Mouse (Mus musculus) cerebellum, postnatal 4 days (tissue): ENCODE results near the gene Parp2.
"Not testable (repeated sequence)": the region's sequence is repeated elsewhere in the genome, so short reads cannot be mapped to it uniquely, and the experiment has no call there.

Experiments used
- DNase-seq, 2 experiments: peaks; one replicate each; pipeline ENCODE4 v3.0.0; 2022; ENCODE audit warnings: low spot score in 2 of 2, mixed read lengths in 1 of 2

The Parp2 gene

DNA sequence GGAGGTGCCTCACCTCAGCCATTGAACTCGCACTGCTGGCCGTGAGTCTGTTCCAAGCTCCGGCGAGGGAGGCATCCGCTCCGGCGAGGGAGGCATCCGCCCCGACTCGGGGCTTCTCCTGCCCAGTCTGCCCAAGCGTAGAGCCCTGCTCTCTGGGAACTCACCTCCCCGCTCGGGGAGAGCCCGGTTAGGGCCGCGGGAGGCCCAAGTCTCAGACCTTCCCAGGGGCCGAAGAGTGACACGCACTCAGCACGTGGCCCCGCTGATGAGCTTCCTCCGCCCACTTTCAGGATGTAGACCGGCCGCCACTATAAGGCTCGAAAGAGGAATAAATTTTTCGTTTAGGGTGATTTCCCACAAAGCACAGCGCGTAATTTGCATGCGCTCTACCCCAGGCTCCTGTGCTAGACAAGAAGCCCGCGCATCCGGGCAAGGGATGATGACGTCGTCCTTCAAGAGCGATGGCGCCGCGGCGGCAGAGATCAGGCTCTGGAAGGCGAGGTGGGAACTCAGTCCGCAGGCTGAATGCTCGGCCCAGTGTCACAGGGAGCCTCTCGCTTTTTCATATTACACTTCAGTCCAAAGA lies at the start of gene Parp2, which contains the start of gene Ccnb1ip1:
TSS of gene Parp2 (plus strand) at position 355 of the 586 bp plus-strand sequence.
TSS of gene Ccnb1ip1 (minus strand) at position 246 of the 586 bp plus-strand sequence.
- DNase-seq: peak; percentile 98 to 99

DNA sequence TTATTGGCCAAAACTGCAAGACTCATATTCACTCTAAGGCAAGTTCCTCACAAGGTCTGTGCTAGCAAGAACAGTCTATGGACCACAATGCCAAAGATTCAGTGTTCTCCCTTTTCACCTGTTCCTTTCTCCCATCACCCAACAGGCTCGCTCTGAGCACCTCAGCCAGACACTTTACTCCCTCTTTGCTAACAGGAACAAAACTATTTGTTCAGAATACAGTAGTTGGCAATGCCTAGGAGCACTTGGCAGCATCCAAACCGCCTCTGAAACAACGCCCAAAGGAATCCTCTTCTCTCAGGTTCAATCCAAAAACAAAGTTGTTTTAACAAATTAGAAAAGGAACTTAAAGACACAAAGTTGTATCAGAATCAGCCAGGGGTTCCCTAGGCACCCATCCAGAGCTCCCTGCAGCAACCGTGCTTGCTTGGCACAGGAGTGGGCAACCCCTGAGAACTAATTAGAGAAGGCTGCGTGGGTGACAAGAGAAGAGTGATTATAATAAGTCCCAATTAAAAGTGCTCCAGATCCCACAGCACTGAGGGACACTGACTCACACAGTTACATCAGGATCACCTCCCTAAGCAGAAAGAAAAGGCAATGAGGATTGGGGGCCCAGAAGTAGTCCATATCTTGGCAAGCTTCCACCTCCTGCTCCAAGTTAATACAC lies 49.1 kb upstream of the Parp2 start:
- no peak for DNase-seq

DNA sequence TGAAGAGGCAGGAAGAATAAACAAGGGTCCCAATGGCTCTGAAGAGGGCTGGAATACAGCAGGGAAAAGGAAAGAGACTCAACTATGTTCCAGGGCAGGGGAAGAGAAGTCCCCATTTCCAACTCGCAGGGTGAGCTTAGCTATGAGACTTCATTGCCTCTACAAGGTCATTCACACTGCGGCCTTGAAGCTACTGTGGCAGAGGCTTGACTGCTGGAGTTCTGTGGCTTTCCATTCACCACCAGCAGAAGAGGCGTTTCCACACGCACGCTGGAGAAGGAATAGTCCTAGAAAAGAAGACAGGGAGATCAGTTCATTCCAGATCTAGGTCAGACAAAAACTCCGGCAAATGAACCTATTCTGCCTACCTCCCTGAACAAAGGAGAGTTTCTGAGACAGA lies 41.9 kb upstream of the Parp2 start:
- no peak for DNase-seq

DNA sequence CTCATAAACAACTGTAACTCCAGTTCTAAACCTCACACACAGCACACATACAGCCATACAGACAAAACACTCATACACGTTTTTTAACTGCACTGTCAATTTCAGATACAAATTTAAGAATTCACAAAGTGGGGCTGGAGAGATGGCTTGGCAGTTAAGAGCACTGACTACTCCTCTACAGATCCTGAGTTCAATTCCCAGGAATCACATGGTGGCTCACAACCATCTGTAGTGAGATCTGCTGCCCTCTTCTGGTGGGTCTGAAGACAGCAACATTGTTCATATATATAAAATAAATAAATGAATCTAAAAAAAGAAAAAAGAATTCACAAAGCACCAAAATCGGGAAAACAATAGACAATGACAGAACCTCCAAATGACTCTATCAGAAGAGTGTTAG lies 36.3 kb upstream of the Parp2 start:
- DNase-seq: no peak

DNA sequence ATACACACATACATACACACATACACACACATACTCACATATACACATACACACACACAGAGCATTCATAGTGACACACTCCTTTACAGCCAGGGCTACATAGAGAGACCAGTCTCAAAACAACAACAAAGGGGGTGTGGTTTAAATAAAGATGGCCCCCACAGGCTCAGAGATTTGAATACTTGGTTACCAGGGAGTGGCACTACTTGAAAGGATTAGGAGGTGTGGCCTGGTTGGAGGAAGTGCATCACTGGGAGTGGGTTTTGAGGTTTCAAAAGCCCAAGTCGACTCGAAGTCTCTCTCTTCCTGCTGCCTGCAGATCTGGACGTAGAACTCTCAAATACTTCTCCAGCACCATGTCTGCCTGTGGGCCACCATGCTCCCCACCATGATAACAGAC lies 25.5 kb upstream of the Parp2 start:
- DNase-seq: no peak

DNA sequence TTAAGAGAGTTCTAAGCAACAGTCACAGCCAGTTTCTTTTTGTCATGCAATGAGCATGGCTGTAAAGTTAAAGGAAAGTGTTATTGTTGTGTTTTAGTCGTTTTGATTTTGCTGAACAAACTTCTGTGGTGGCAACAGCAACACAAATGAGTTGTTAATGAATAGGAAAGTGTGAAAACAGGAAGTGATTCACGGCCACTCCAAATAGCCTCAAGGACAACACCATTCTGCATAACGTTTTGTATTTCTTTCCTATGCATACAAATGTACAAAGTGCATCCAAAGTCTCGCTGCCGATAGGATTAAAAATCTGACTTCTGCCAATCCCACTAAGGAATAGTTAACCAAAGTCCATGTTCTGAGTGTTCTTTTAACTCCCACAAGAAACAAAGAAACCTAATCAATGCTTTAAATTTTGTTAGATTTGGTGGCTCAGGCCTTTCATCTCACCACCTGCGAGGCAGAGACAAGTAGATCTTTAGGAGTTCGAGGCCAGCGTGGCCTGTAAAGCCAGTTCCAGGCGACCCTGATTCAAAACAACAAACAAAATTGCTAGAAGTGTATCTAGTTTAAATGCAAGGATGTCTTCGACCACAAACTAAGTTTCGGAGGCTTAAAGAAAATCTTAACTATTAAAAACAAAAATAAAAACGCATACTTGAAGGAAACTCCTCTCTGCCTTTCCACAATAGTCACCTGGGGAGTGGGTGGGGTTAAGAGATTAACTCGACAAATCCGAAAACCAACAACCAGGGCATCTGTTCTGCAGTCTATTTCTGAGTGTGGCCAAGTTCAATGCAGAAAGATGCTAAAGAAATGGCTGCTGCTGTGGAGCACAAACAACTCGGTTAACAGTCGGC lies 23.0 kb upstream of the Parp2 start:
- DNase-seq: no peak

DNA sequence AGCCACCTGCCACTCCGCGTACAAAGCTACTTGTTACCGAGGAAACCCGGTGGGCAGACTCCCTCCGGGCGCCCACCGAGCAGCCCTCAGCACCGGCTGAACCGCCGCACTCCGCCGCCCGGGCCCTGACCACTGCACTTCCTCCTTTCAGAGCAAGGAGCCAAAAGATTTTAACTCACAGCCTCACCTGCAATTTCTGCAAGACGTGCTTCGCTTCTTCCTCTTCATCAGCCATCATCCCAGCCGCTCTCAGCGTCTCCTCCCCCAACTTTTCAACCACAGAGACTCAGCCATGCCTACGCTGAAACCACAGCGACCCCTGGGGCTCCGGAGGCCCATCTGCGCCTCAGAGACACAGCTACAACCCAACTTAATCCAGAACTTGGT lies 22.4 kb upstream of the Parp2 start, which contains the start of gene Ttc5:
TSS of gene Ttc5 (minus strand) at position 269 of the 387 bp plus-strand sequence.
- DNase-seq: peak; percentile 80 to 85

DNA sequence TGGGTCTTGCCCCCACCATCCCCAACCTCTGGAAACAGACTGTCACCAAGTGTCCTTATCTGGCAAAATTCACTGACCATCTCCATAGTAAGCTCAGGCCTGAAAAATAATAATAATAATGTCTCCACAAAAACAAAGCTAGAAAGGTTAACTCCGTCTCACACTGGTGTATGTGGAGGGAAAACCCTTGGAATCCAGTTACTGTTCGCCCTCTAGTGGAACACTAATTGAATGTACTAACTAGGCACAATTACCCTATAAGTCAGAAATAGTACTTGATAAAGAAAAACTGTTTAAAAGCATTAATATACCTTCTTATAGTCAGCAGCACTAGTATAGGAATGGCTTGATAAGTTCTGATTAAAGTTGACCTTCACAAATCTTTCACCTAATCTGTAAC lies 19.5 kb upstream of the Parp2 start:
- no peak for DNase-seq

DNA sequence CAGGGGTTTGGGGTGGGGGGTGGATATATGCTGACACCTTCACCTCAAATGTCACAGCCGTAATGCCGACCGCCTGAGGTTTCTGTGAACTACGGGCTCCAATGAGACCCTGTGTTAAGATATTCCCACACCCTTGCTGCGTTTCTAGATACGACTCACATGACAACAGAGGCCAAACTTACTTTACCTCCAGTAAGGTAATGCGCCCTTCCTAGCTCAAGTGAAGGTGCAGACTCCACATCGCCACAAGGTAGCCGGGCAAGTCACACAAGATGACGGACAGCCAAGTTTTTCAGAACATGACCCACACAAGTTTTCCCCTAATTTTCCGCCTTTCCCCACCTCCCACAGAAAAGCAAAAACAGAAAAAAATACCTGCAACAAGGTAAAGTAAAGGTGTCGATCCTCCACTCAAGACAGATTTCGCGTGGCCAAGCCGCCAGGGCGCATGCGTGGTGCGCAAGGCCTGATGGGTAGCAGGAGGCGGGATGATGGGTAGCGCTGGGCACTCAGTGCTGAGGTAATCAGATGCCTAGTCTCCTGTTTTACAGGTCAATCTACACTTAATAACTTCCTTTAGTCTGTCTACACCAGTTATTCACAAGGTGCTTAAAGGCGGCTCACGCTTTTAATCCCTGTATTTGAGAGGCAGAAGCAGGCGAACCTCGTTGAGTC lies 12.2 kb upstream of the Parp2 start:
- no peak for DNase-seq

DNA sequence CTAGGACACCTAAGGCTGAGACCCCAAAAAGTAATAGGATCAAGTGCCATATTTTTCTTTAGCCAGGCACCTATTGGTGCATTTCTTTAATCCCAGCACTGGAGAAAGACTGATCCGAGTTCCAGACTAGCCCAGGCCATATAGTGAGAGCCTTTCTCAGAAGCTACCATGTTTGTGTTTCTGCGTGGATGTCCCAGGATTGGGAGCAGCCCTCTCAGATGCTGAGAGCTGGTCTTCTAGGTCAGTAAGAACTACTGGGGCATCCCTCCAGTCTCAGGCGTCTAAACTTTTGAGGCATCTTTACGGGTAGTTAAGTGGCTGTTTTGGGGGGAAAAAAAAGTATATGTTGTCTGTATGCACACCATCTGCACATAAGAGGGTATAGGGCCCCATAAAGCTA lies 11.7 kb upstream of the Parp2 start:
- DNase-seq: no peak

DNA sequence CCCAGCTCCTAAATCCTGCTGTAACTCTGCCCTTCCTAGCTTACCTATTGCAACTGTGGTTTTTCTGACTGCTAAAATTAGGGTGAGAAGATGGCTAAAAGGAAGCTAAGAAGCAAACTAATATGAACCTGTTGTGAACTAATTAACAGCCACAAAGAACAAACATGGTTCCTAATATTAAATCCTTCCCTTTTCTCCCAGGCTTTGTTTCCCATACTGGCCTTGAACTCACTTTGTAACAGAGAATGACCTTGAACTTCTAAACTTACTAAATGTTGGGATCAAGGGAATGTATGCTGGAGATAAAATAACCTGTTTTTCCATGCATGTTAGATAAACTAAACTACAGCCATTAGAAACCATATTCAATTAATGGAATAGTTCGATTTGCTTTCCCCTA lies 11.2 kb upstream of the Parp2 start:
- no peak for DNase-seq

DNA sequence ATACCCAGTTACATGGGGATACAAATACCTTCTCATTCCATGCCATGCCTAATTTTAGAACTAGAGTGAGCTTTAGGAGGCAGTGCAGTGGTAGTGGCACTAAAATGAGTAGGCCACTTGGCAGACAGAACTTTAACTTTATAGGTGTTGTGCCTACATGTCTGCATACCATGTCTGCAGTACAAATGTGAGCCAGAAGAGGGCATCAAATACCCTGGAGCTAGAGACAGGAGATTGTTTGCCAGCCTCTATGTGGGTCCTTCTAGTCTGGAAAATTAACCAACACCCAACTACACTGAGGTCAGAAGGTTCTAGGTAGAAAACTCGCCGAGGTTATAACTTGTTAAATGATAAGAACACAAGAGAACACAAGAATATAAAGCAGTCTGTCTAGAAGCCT lies 9.1 kb upstream of the Parp2 start:
- DNase-seq: peak in 1 of 2 experiments; percentile 10

DNA sequence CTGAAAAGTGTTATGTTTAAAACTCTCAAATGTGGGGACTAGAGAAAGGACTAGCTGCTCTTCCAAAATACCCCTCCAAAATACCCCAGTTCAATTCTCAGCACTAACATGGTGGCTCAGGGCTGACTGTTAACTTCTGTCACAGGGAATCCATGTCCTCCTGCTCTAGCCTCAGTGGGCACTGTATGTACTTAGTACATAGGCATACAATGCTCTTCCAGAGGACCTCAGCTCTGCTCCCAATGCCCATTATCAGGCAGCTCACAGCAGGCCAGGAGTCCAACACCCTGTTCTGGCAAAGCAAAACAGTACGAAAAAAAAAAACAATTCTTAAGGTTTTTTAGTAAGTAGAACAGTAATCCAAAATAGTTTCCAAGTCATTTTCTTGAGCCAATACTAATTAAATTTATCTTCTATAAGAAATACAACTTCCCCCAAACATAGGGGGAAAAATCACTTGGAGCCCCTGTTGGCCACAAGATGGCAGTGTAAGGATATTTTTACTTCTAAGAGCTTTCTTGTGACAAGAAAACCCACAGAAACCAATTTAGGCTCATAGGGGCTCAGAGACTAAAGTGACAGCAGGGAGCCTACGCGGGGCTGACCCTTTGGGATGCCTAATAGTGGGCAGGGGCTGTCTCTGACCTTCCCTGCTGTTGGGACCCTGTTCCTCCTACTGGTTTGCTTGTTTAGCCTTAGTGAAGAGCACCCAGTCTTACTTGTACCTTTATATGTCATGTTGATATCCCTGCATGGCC lies 8.0 kb upstream of the Parp2 start:
- DNase-seq: peak in 1 of 2 experiments; percentile 23

DNA sequence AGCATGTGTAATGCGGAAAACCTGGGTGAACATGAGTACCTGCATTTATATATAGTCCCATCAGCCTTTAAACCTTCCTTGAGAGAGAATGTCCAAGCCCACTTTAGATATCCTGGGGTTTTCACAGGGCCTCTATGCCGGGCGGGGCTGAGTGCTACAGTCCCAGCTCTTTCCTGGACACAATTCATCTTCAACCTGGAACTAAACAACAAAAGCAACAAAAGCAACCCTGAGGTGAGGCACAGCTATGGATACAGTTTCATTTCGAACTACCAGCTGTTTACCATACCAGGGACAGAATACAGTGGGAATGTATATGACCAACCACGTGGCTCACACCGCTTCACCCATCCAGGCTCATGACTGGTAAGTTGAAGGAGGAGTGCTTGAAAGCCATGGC lies 5.2 kb upstream of the Parp2 start:
- no peak for DNase-seq

DNA sequence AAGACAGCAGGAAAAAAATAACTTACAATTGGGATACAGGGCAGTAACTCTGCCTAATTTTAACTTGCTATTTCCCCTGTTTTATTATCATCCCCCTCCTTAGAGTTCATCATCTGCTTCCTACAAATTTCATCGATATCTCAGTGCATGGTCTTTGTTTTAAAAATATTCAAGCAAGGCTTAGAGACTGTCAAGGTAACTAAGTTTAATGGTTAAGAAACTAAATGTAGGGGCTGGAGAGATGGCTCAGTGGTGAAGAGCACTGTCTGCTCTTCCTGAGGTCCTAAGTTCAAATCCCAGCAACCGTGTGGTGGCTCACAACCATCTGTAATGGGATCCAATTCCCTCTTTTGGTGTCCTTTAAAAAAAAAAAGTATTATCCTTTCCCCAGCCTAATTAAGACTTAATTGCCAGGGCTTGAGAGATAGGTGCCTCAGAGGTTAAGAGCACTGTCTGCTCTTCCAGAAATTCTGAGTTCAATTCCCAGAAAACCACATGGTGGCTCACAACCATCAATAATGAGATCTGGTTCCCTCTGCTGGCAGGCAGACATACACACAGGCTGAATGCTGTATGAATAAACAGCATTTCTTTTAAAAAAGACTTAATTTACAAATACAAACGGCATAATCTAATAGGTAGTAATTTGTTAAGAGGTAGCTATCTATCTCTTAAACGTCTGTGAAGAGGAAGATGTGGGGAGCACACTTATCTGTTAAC lies 4.6 kb upstream of the Parp2 start:
- no peak for DNase-seq

DNA sequence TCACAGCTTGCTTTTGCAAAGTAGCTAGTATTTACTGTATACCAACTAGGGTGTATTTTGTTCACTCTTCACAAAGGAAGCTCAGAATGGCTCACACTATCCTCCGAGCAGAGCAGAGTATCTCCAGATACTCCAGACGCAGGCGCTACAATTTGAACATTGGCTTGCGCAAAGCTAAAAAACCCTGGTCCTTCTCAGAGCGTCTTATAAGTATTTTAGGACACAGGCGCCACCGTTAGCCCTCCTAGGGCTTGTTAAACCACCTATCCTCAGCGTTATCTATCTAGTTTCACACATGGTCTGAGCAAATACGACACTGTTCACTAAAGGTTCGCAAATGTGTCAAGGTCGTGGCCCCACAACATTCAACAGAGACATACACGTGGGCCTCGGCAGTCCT lies 3.0 kb upstream of the Parp2 start:
- DNase-seq: no peak

DNA sequence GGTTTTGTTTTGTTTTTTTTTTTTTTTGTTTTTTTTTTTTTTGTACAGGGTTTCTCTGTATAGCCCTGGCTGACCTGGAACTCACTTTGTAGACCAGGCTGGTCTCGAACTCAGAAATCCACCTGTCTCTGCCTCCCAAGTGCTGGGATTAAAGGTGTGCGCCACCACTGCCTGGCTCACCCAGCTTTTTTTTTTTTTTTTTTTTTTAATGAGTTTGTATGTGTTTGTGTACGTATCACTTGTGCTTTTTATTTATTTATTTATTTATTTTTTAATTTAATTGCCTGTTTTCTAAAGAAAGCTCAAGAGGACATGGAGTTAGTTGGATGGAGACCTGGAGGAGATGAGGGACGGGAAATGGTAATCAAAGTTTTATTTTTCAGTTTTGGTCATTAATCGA lies 1.2 kb upstream of the Parp2 start:
- DNase-seq: not testable (repeated sequence)

DNA sequence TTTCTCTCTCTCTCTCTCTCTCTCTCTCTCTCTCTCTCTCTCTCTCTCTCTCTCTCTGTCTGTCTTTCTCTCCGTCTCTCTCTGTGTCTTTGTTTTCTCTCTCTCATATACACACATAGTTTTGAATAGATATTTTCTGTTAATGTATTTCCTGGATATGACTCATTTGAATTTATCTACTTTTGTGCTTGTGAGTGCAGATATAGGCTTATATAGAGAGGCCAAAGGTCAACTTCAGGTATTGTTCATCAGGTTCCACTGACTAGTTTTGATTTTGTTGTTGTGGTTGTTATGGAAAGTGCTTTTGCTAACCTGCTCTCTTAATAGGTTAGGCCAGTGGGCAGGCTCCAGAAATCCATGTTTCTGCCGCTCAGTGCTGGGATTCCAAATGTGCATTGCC lies 5.4 kb downstream of the Parp2 start:
- DNase-seq: no peak

DNA sequence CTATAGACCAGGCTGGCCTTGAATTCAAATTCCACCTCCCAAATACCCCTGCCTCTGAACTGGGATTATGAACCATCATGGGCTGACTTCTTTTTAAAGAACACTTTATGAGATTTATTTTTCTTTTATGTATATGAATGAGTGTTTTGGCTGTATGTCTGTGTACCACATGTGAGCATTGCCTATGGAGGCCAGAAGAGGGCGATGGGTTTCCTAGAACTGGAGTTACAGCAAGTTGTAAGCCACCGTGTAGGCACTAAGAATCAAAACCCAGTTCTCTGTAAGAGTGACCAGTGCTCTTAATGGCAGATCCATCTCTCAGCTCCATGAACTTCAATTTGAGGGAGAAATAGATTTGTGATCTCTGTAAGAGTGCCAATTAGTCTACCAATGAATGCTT lies 15.6 kb downstream of the Parp2 start:
- DNase-seq: no peak

DNA sequence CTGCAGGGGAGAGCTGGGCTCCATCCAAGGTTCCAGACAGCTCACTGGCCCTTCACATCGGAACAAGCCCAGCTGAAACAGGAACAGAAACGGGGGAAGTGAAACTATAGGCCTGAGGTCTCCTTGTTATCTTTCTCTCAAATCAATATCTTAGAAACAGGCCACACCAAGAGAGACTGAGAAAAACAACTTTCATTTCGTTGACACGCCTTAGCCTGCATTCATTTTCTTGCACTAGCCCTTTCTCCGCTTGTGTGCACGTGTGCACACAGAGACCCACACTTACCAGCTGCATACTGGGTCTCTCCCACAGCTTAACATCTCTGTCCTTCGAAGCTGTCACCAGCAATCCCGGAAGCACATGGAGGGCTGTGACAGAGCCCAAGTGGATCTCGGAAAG lies 16.6 kb downstream of the Parp2 start:
- no peak for DNase-seq

DNA sequence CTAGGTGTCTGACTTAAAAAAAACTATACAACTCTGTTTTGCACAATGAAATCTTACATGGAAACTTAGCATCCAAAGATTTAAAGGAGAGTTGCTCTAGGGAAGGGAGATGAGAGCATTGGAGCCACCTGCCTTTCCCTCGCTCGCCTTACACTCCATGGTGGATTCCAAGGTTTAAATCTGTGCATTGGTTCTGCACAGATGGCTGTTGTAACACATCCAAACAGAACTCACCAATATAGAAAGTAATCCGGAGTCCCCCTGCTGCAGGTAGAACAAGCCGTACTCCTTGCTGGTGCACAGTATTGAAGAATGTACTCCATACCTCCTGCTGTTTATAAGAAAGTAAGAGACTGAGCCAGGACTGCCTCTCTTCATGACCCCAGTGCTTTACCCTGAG lies 18.9 kb downstream of the Parp2 start:
- no peak for DNase-seq
